Mouse (Mus musculus) lung, postnatal 10 days (tissue): ENCODE measurements at regions not wholly inside any gene's neighbourhood (a gene's known extent, or its start where the extent isn't known, plus 50 kb on each side); places are given as distances from the start of the nearest gene placed in this dataset.
A peak's percentile ranks its signal among the peaks of the same experiment; 100 is the strongest.

ENCODE experiments used
- DNase-seq: peaks from one replicate; pipeline ENCODE4 v3.0.0; 2021

DNA sequence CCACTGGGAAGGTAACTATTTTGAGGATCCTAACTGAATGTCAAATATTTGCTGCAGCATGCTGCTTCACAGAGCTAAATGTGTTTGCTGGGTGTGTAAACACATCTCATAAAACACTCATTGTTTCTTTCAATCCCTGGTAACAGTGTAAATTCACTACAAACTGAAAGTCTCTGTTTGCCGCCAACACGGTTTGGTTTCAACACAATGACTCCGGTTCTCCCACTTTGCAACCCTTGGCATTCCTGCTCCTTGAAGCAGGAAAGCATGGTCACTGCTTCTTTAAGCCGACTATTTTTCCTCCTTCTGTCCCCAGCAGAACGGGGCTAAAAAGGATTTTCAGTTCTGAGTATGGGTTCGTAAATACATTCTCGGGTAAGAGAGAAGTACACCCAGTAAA, 328.3 kb downstream of the Klf6 start:
- peak; percentile 43 for DNase-seq

DNA sequence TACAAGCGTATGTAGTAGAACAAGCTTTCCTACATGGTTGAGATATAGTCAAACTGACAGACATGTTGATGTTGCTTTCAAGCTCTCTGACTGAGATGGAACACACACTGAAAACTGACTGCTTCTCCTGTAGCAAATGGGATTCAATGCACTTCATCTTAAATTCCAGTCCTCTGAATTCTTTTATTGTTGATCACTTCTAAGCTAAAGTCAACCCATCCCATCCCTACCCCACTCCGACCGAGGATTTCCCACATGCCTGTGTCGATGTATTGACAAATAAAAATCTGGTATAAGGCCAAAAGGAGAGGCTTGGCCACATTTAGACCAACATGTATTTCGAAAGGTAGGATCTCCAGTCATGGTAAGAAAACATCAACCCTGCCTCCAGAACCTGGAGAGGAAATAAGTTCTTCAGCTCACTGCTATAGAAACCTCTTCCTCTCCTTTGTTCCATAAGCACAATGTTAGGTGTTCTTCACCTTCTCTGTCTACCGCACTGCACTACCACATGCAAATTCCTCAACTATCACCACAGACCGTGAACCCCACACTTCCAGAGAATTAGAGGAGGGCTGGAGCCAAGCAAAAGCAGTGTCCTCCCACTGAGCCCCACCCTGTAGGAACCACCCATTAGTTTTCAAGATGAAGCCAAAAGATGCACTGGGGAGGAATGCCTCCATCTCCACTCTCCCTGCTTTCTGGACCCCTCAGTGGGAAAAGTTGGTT, 330.1 kb downstream of the Klf6 start:
- DNase-seq: no peak

DNA sequence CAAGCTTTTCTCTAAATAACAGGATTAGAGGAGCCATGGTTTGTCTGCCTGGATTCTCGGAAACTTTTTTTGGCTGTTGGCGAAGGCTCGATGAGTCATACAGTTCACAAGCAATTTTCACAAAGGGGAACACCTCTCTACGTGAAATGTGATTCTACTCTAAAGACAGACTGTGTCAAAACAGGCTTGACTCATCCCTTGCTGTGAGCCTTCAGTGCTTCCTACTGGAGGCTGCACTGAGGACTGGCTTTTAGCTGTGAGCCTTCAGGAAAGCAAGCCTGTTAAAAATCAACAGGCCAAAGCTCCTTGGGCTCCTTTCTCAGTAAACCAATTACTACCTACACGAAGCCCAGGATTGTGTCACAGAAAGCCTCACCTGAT, 330.6 kb downstream of the Klf6 start:
- DNase-seq: peak; percentile 18

DNA sequence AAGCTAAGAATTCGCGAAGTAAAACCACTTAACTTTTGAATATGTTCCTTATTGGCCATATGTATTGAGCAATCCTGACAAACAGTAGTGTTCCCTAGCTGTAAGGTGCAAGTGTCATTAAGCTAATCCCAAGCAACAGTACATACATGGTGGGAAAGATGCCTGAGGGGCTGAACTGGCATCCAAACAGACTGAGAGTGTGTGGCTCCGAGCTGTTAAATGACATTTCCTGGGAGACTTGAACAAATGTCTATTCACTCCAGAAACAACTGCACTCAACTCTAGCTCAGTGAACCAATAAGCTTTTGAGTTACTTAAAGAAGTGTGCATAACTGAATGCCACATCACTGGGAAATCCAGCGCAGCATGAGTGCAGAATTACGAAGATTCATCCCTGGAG, 335.4 kb downstream of the Klf6 start:
- no peak for DNase-seq

DNA sequence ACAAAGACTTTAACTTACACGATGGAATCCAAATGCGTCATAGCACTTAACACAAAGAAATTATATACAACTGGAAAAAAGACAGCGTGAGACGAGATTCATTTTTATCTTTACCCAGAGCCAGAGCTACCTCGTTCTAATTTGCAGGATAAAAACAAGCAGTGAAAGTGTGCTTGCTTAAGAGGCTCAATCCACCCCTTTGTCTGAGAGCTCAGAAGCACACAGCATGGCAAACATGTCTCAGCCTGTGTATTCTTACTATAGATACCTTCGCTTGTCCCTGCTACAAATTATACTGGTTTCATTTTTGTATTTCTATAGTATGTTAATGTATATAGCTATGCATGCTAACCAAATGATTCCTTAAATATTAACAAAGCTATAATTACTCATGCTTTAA, 337.8 kb downstream of the Klf6 start:
- no peak for DNase-seq

DNA sequence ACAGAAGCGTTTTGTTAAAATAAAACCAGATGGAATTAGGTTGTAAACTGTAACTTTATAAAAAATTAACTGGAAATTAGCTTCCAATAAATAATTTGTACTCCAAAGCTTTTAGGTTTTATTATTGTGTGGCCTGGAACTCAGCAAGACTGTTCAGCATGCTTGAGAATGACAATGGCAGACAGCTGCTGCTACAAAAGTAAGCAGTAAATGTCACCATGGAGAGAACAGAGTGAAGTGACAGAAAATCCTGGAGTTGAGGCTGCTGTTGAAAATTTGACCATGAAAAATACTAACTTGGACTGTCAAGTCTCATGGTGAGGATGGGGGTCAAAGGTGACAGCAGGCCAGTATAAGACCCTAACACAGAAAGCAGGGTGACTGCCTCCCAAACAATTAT, 340.2 kb downstream of the Klf6 start:
- DNase-seq: no peak

DNA sequence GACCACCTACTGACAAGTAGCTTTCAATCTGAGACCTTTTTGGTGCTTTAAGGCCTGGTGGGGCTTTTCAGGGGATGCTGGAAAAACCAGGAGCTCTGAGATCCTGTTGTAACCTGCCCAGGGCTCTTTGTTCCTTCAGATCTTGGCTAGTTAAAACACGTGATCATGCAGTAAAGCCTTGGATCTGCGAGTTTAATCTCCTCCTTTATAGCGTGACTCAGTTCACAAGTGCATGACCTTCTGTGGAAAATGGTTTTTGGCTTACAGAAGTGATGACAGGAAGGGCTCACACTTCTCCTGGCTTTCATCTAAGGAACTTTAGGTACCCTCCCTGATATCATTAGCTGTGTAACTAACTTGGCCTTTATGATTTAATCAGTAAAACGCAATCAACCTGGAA, 343.1 kb upstream of the Pitrm1 start:
- no peak for DNase-seq

DNA sequence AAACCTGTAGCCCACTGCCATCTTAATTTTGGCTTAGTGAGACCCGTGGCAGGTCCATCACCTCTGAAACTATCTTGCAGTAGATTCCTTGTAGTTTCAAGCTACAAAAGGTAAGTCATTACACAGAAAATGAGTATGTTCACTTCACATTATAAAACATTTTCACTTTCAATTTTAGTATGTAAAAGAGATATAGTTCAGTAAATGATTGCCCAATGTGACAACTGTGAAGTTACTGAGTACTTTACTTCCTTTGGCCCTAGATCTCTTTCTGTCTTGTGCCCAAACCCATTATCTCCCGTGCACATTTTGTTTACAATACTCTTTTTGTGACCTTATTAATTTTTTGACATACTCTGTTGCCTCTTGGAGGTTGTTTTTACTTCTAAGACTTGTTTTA, 335.4 kb upstream of the Pitrm1 start:
- no peak for DNase-seq

DNA sequence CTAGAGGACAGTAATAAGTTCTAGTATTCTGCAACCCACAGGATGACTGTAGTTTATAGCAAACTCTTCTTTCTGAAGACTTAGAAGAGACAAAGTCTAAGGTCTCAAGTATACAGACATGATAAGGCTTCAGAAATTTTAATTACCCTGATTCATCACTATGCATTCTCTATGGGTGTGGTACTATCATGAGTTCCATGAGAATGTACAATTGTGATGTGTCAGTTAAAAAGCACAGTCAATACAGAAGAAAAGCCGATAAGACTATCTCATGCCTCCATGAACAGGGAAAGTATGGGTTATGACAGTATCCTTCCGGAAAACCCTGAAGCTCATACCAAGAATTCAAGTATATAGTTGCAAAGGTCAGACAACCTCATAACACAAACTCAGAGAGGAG, 333.8 kb upstream of the Pitrm1 start:
- DNase-seq: no peak

DNA sequence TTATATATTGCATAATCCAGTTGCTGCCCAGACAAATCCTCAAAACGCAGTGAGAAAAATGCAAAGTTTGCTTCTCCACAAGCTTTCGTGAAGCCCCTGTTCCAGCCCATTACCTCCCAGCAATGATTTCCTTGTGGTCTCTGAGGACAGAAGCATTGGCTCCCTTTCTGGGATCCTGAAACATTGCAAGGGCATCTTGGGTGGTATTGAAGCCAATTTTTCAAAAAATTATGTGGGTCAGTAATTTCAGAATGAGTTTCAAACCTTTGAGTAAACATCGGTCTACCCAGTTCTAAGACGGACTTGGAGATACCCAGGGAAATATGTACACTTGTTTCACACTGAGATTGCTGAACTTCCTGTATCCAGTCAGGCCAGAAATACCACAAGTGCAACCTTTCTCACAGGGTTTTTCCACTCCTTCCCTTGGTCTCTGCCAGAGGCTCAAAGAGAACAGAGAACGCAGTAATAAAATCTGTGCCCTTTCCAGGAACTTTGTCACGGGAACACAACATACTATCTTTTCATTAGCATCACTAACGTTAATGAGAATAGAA, 321.8 kb upstream of the Pitrm1 start:
- DNase-seq: no peak

DNA sequence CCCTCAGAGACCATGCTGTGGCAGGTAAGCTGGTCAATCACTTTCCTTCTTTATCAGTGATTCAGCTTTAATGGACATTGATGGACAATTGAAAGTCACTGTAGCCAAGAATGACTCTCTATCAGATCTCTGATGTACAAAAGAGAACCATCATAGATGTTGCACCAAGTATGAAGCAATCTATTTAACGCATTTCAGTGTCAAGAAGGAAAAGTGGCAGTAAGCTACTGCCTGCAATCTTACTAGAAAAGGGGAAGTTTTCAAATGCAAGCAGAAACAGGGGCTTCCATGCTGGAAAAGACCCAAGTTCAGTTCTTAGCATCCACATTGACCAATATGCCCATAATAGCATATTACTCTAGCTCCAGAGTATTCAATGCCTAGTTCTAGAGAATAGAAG, 319.7 kb upstream of the Pitrm1 start:
- DNase-seq: no peak

DNA sequence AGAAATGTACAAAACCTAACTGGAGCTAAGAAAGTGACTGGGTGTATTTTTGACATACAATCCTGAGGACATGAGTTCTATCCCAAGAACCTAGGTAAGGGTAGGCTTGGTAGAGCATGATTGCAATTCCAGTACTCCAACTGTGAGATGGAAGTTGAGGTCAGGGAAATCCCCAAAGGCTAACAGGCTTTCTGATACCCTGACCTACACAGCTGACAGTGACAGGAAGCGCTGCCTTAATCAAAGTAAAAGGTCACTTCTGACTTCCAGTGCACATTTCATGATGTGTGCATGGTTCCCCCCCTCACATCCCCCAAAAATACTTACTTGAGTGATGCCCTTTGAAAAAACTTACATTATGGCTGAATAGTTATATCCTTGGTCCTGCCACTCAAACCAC, 312.6 kb upstream of the Pitrm1 start:
- no peak for DNase-seq

DNA sequence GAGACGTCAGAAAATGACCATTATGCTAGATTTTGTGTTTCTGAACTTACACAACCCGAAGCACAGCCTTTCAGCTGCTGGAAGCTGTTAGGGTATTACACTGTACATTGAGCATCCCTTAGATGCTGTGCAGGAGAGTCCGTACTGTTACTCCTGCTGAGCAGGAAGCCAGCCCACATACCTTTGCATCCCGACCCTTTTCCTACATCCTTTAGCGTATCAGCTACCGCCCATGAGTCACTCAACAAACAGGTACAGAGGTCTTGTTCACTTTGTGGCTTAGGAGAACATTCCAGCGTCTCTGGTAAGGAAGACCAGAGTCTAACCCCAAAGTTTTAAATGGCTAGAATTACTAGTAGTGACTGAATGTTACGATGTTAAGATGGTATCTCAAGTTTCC, 311.4 kb upstream of the Pitrm1 start:
- no peak for DNase-seq

DNA sequence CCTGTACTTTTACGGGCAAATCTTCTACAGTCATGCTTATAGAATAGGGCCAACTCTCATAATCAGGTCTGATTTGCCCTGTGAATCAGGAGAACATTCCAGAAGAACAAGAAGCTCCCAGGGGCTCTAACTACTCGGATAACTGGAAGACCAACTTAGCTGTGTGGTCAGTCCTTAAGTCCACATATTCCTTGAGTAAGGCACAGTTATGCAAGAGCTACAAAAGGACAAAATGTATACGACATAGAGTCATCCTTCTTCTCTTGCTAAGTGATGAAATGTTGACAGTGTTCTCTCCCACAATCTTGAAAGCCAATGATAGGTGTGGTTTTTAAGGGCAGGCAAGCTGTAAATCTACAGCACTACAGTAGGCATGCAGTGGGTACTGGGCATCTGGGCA, 310.7 kb upstream of the Pitrm1 start:
- DNase-seq: no peak

DNA sequence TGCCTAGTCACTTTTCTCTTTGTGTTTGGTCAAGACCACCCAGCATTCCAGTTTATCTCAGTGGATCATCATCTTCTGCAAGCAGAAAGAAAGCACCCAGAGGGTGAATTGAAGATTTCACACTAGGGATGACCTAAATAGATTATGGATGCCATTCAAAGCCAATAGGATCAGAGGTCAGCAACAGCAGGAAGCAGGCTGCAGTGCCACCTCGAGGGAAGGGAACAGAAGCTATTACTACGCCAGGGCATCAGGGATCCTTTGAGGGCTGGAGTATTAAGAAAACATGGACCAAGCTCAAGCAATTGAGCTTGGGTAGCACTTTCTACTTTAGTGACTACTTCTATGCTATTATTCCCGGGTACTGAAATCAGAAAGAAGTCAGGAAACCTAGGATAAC, 307.1 kb upstream of the Pitrm1 start:
- DNase-seq: no peak

DNA sequence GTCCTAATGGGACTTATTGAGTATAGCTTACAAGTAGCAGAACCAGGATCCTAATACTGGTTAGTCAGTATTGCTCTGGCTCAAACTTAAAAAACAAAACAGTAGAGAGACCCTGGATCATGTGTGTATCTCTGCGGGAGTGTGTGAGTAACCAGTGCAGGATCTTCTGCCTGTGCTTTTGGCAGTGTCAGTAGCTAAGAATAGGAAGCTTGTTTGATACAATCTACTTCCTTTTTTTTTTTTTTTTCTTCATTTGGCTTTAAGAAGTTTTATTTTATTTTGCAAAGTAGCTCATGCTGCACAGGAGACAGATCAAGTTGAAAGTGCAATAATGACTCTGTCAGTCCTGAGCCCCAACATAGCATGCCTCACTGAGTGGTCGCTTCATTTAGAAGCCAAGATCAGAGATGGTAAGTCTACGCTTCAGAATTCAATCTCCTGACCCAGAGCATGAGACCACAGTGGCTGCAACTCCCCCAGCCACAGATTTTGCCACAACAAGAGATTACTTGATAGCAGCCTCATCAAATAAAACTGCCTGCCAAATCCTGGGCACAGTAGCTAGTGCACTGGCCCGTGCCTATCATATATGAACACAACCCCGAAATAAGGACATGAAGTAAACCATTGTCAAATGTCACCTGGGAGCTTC, 306.4 kb upstream of the Pitrm1 start:
- DNase-seq: no peak

DNA sequence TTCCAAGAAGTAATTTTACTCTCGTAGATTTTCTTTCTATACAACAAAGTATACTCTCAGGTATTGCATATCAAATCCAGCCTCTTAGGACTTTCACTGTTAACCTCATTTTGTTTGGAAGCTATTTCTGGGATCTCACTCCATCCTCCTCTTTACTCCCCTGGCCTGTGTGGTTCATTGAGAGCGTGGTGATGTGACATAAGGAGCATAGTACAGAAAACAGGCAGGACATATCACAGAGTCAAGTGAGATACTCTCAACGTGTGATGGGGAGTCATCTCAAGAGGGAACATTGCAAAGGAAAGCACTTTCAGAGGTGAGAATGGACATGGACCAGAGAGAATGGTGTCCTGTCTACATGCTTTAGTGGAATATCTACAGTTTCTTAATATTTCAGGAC, 297.8 kb upstream of the Pitrm1 start:
- DNase-seq: no peak

DNA sequence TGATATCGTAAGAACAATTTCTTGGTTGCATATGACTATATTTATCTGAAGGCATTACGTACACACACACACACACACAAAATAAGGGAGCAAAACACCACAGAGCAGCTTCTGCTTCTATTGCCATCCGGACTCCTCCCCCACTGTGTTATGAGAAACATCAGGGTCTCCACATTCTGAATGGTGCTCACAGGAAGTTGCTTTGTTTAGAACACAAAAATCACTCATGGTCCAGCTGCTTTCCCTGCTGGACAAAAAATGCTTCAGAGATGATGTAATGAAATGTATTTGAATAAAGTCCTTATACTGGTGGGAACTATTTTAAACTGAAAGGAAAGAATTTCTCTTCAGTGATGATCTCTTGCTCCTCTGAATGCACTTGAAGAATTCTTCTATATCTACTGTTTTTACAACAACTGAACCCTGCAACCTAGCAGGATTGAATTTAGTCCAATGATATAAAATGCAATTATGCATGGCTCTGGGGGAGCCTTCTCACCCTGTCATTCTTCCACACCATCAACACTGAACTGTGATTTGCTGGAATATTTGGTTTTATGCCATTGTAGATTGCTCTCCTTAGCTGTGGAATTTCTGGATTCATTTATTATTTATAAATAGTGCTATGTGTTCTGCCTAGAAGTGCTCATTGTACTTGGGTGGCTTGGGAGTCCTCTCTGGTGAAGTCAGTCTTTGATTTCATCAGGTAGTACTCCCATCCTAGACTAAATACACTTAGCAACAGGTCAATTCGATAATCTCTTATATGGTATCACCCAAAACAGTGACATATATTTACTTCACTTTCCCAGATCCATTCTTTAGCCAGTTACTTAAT, 296.7 kb upstream of the Pitrm1 start:
- DNase-seq: peak; percentile 63

DNA sequence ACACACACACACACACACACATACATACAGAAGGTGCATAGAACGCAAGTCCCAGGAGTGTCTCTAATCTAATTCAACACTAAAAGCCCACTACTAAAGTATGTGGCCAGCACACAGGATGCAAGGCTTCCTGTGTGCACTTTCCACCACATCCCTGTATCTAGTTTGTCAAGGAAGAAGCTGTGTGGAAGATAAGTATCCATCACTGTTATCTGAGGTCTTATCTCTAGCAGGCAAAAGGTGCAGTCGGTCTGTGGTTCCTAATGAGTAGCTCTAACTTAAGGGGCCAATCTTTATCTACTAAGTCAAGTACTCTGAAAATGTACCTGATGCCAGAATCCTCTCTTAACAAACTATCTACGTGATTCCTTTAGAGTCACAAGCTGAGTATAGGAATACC, 295.8 kb upstream of the Pitrm1 start:
- no peak for DNase-seq

DNA sequence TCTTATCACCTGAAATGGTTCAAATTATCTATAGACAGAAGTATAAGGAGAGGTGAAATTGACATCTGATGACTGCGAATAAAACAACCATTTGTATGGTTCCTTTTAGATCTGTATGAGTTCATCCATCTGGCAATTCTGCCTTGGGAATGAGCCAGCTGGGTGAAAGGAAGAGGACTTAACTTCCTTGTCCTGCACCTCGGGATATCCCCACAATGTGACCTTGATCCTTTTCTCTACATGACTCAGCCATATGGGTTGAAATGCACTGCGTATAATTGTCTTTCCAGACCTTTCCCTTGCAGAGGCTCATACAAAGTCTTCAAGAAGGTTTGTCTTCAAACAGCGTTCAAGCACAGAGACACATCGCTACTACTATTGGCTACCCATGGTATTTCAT, 292.6 kb upstream of the Pitrm1 start:
- no peak for DNase-seq

DNA sequence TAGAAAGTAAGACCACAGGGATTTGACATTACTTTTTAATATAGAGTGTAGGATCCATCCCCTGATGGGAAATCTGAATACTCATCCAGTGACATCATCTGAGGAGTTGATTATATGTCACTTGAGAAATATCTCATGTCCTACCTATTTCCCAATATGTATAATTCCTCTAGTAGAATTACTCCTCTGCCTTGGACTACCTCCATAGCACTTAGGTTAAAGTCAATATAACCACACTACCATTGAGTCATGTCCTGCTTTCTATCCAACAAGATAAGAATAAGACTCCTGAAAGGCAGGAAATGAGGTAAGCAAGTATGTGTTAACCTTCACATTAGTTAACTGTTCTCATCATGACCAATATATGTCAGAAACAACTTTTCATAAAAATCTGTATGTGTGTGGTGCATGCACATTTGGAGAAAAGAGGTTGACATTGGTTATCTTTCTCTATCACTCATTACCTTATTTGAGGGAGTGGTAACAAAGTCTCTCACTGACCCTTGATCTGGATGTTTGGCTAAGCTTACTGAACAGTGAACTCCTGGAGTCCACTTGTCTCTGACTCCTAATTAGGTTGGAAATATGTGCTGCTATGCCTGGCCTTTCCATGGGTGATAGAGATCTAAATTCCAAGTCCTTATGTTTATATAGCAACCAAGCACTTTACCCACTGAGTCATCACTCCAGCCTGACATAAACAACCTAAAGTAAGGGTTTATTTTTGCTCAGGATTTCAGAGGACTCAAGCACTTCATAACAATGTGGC, 292.0 kb upstream of the Pitrm1 start:
- DNase-seq: no peak

DNA sequence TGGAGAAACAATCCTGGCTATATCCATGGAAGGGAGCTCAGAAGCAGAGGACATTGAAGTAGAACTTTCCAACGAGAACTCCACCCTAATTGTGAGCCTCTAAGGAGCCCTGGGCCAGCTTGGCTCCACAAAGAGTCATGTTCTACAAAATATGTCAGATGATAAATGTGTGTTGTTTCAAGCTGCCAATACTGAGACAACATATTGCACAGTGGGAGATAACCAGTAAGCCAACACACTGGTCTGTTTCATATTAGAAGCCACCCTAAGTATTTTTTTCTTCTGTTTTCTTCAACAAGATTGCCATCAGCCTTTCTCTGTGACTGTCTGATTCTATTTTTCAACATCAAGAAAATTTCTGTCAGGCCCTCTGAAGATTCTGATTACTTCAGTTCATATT, 289.5 kb upstream of the Pitrm1 start:
- DNase-seq: no peak

DNA sequence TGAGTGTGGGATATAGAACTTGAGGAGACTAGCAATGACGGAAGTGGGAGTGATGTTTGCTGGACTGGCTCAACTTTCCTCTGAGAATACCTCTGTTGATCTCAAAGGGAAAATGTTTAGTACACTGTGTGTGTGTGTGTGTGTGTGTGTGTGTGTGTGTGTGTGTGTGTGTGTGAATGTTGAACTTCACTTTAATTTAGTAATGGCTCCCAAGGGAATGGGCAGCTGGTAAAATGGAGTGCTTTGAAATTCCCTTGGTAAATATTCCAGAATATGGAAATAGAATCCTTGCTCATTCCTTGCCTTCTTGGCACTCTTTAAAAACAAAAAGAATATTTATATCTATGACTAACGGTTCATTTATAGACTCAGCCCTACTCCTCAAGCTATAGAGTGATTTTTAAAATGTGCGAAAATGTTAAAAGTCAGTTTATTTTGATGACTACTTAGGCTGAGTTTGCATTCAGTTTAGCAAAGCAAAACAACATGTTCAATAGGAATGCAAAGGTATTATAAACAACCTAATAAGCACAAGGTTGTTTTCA, 287.6 kb upstream of the Pitrm1 start:
- no peak for DNase-seq
